Mouse (Mus musculus): Measurements from ENCODE around the gene Serinc4. TPM values are rescaled to one million over a fixed set of nuclear protein-coding genes. Genes with fewer than 3 reads are reported as not detected.
A peak's percentile ranks its signal among the peaks of the same experiment; 100 is the strongest.
"Not testable (repeated sequence)": the region's sequence is repeated elsewhere in the genome, so short reads cannot be mapped to it uniquely, and the experiment has no call there.

Gene Serinc4
- polyA plus RNA-seq, 1 experiment from 2014 or later: 0.95 TPM

- Histone ChIP-seq H3K4me3 (ENCODE audit: low read length) (peak within 1 kb of the TSS; percentile 58), H3K27ac (ENCODE audit: low read depth, low read length) (peak within 1 kb of the TSS; percentile 69), H3K4me2 (ENCODE audit: low read length) (peak within 1 kb of the TSS; percentile 68), H3K9ac (ENCODE audit: low read depth, low read length) (peak within 1 kb of the TSS; percentile 67)
- peak; percentile 96 for ATAC-seq
- not testable (repeated sequence) for H3K9me3 ChIP-seq (ENCODE audit: control insufficient read depth, low read length); H3K27me3 ChIP-seq (replicated peaks; ENCODE audit: control insufficient read depth, insufficient read depth, low read length); H3K4me1 ChIP-seq (ENCODE audit: control insufficient read depth, insufficient read depth, low read depth, low read length); H3K36me3 ChIP-seq (ENCODE audit: control insufficient read depth, insufficient read depth, low read length)
- 3% methylated on average over 35 of the region's 41 CpGs for WGBS
Observed at GRCm38 (mm10) chr2:121473301-121474179, 17.0 kb upstream of the Serinc4 start, which contains the start of gene Mfap1b. TSS of gene Mfap1b (minus strand) at chr2:121474067.

GRCm38 (mm10) chr2:121472783-121473182, 16.2 kb upstream of the Serinc4 start:
- H3K27me3 ChIP-seq (replicated peaks; ENCODE audit: control insufficient read depth, insufficient read depth, low read length); H3K4me1 ChIP-seq (ENCODE audit: control insufficient read depth, insufficient read depth, low read depth, low read length); H3K9me3 ChIP-seq (ENCODE audit: control insufficient read depth, low read length); H3K4me2 ChIP-seq (ENCODE audit: low read length); H3K9ac ChIP-seq (ENCODE audit: low read depth, low read length); H3K36me3 ChIP-seq (ENCODE audit: control insufficient read depth, insufficient read depth, low read length); ATAC-seq; H3K4me3 ChIP-seq (ENCODE audit: low read length); H3K27ac ChIP-seq (ENCODE audit: low read depth, low read length): not testable (repeated sequence)
- 92% methylated on average over 3 of the region's 3 CpGs for WGBS

DNA sequence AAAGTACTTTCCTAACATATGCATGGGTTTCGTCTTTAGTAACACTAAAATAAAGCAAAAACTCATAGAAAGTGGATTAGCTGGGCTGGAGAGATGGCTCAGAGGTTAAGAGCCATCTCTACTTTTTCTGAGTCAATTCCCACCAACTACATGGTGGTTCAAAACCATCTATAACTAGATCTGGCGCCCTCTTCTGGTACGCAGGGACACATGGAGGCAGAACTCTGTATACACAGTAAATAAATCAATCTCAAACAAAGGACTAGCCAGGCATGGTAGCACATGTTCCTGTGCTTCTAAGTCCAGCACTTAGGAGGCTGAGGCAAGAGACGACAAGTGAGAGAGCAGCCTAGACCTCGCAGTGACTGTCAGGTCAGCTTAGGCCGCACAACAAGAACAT, 12.4 kb upstream of the Serinc4 start:
- not testable (repeated sequence) for H3K36me3 ChIP-seq (ENCODE audit: control insufficient read depth, insufficient read depth, low read length); H3K4me1 ChIP-seq (ENCODE audit: control insufficient read depth, insufficient read depth, low read depth, low read length); H3K9me3 ChIP-seq (ENCODE audit: control insufficient read depth, low read length); ATAC-seq; H3K27me3 ChIP-seq (replicated peaks; ENCODE audit: control insufficient read depth, insufficient read depth, low read length); H3K4me3 ChIP-seq (ENCODE audit: low read length); H3K9ac ChIP-seq (ENCODE audit: low read depth, low read length); H3K27ac ChIP-seq (ENCODE audit: low read depth, low read length); H3K4me2 ChIP-seq (ENCODE audit: low read length)
- WGBS: 100% methylated on average over 1 of the region's 6 CpGs

DNA sequence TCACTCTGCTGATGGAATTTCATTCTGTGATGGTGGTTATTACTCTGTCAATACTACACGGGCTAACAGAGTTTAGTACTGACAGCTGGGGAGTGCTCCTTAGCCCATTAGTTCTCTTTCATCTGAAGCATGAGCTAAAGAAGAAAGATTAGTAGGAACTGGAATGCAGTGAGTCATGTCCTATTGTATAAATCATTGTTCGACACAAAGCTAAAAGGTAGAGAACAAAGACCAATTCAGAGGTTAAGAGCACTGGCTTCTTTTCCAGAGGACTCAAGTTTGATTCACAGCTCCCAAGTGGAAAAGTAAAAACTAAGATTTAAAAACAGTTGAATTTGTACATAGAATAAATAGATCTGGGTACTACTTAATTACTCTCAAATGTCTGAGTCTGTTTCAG, 3.5 kb upstream of the Serinc4 start:
- Histone ChIP-seq H3K9me3 (ENCODE audit: control insufficient read depth, low read length) (no peaks in the 10 kb centered on the region), H3K4me1 (ENCODE audit: control insufficient read depth, insufficient read depth, low read depth, low read length) (peaks cover 11% of the 10 kb centered on the region), H3K9ac (ENCODE audit: low read depth, low read length) (no peak overlapping the region), H3K27ac (ENCODE audit: low read depth, low read length) (no peak overlapping the region), H3K27me3 (replicated peaks; ENCODE audit: control insufficient read depth, insufficient read depth, low read length) (no peaks in the 10 kb centered on the region), H3K4me3 (ENCODE audit: low read length) (no peak overlapping the region), H3K4me2 (ENCODE audit: low read length) (no peak overlapping the region), H3K36me3 (ENCODE audit: control insufficient read depth, insufficient read depth, low read length) (peaks cover 6% of the 10 kb centered on the region; the same call in 1 of the 2 replicates)
- WGBS: 63% methylated on average over 2 of the region's 2 CpGs
- ATAC-seq: no peak

DNA sequence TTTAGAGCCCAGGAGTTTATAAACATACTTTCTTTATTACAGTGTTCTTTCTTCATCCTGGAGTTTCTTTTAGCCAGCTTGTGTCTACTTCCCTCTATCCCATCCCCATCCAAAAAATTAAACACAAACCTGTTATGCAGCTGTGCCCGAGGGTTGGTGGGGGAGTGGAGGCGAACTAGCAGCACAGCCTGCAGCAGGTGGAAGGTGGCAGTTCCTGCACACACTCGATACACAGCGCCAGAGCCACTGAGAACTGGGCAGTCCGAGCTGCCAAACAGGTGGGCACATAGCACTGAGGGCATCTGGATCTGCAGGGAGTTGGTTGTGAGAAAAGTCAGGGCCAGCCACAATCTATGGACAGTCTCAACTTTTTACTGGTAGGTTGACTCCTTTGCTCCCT, 1.0 kb downstream of the Serinc4 start:
- Histone ChIP-seq H3K27me3 (replicated peaks; ENCODE audit: control insufficient read depth, insufficient read depth, low read length) (no peaks in the 10 kb centered on the region), H3K36me3 (ENCODE audit: control insufficient read depth, insufficient read depth, low read length) (peaks cover 16% of the 10 kb centered on the region), H3K4me3 (ENCODE audit: low read length) (no peak overlapping the region), H3K9ac (ENCODE audit: low read depth, low read length) (no peak overlapping the region), H3K27ac (ENCODE audit: low read depth, low read length) (no peak overlapping the region), H3K4me1 (ENCODE audit: control insufficient read depth, insufficient read depth, low read depth, low read length) (peaks cover 15% of the 10 kb centered on the region), H3K9me3 (ENCODE audit: control insufficient read depth, low read length) (no peaks in the 10 kb centered on the region), H3K4me2 (ENCODE audit: low read length) (no peak overlapping the region)
- 81% methylated on average over 5 of the region's 5 CpGs for WGBS
- ATAC-seq: no peak

- Histone ChIP-seq H3K27me3 (replicated peaks; ENCODE audit: control insufficient read depth, insufficient read depth, low read length) (no peaks in the 10 kb centered on the region), H3K36me3 (ENCODE audit: control insufficient read depth, insufficient read depth, low read length) (peaks cover 14% of the 10 kb centered on the region)
- WGBS: 89% methylated on average over 6 of the region's 6 CpGs
Observed at GRCm38 (mm10) chr2:121453917-121454316, 2.7 kb downstream of the Serinc4 start.

GRCm38 (mm10) chr2:121452990-121453389, 3.6 kb downstream of the Serinc4 start, which contains the start of gene Hypk:
TSS of gene Hypk (plus strand) at chr2:121453290.
- WGBS: 86% methylated on average over 4 of the region's 4 CpGs
- Histone ChIP-seq H3K4me3 (ENCODE audit: low read length) (no peak within 1 kb of the TSS), H3K9ac (ENCODE audit: low read depth, low read length) (no peak within 1 kb of the TSS), H3K27ac (ENCODE audit: low read depth, low read length) (no peak within 1 kb of the TSS), H3K27me3 (replicated peaks; ENCODE audit: control insufficient read depth, insufficient read depth, low read length) (no peaks in the 10 kb centered on the region), H3K4me1 (ENCODE audit: control insufficient read depth, insufficient read depth, low read depth, low read length) (peaks cover 20% of the 10 kb centered on the region), H3K9me3 (ENCODE audit: control insufficient read depth, low read length) (no peaks in the 10 kb centered on the region), H3K4me2 (ENCODE audit: low read length) (no peak within 1 kb of the TSS), H3K36me3 (ENCODE audit: control insufficient read depth, insufficient read depth, low read length) (peaks cover 12% of the 10 kb centered on the region; the same call in 1 of the 2 replicates)
- no peak for ATAC-seq

More at GRCm38 (mm10) chr2:121453917-121454316, 2.7 kb downstream of the Serinc4 start:
- no peak overlapping the region for H3K4me2 ChIP-seq (ENCODE audit: low read length)
- no peak for ATAC-seq
- no peaks in the 10 kb centered on the region for H3K9me3 ChIP-seq (ENCODE audit: control insufficient read depth, low read length)
- H3K9ac ChIP-seq (ENCODE audit: low read depth, low read length): no peak overlapping the region
- H3K4me3 ChIP-seq (ENCODE audit: low read length): no peak overlapping the region
- peaks cover 20% of the 10 kb centered on the region for H3K4me1 ChIP-seq (ENCODE audit: control insufficient read depth, insufficient read depth, low read depth, low read length)
- no peak overlapping the region for H3K27ac ChIP-seq (ENCODE audit: low read depth, low read length)

GRCm38 (mm10) chr2:121452361-121452760, 4.2 kb downstream of the Serinc4 start:
- peaks cover 12% of the 10 kb centered on the region; the same call in 1 of the 2 replicates for H3K36me3 ChIP-seq (ENCODE audit: control insufficient read depth, insufficient read depth, low read length)
- H3K4me3 ChIP-seq (ENCODE audit: low read length): no peak overlapping the region
- H3K4me1 ChIP-seq (ENCODE audit: control insufficient read depth, insufficient read depth, low read depth, low read length): peaks cover 16% of the 10 kb centered on the region
- ATAC-seq: no peak
- 87% methylated on average over 4 of the region's 4 CpGs for WGBS
- no peak overlapping the region for H3K27ac ChIP-seq (ENCODE audit: low read depth, low read length)
- H3K27me3 ChIP-seq (replicated peaks; ENCODE audit: control insufficient read depth, insufficient read depth, low read length): no peaks in the 10 kb centered on the region
- H3K9ac ChIP-seq (ENCODE audit: low read depth, low read length): no peak overlapping the region
- no peaks in the 10 kb centered on the region for H3K9me3 ChIP-seq (ENCODE audit: control insufficient read depth, low read length)
- H3K4me2 ChIP-seq (ENCODE audit: low read length): no peak overlapping the region

GRCm38 (mm10) chr2:121450093-121450492, 6.5 kb downstream of the Serinc4 start:
- peak overlapping the region; percentile 95 for H3K4me3 ChIP-seq (ENCODE audit: low read length)
- H3K27ac ChIP-seq (ENCODE audit: low read depth, low read length): peak overlapping the region; percentile 97
- H3K9ac ChIP-seq (ENCODE audit: low read depth, low read length): peak overlapping the region; percentile 94
- peak overlapping the region; percentile 94 for H3K4me2 ChIP-seq (ENCODE audit: low read length)
- H3K36me3 ChIP-seq (ENCODE audit: control insufficient read depth, insufficient read depth, low read length): peaks cover 12% of the 10 kb centered on the region; the same call in 1 of the 2 replicates
- H3K4me1 ChIP-seq (ENCODE audit: control insufficient read depth, insufficient read depth, low read depth, low read length): peaks cover 12% of the 10 kb centered on the region
- peak; percentile 5; the same call in 1 of the 2 replicates for ATAC-seq
- 4% methylated on average over 7 of the region's 7 CpGs for whole genome bisulfite sequencing
- no peaks in the 10 kb centered on the region for H3K27me3 ChIP-seq (replicated peaks; ENCODE audit: control insufficient read depth, insufficient read depth, low read length)
- H3K9me3 ChIP-seq (ENCODE audit: control insufficient read depth, low read length): no peaks in the 10 kb centered on the region

All from hindbrain, embryonic 16.5 days (tissue).